Mouse (Mus musculus) fat pad, adult 2 months (tissue): ENCODE data around the gene Sh3d21.
"Not testable (repeated sequence)": the region's sequence is repeated elsewhere in the genome, so short reads cannot be mapped to it uniquely, and the experiment has no call there.

Source experiments
- DNase-seq: peaks from one replicate; pipeline ENCODE4 v3.0.0-alpha.2; 2011; ENCODE audit warnings: low read depth, low spot score; ENCODE audit errors: extremely low read depth

The Sh3d21 gene

DNA sequence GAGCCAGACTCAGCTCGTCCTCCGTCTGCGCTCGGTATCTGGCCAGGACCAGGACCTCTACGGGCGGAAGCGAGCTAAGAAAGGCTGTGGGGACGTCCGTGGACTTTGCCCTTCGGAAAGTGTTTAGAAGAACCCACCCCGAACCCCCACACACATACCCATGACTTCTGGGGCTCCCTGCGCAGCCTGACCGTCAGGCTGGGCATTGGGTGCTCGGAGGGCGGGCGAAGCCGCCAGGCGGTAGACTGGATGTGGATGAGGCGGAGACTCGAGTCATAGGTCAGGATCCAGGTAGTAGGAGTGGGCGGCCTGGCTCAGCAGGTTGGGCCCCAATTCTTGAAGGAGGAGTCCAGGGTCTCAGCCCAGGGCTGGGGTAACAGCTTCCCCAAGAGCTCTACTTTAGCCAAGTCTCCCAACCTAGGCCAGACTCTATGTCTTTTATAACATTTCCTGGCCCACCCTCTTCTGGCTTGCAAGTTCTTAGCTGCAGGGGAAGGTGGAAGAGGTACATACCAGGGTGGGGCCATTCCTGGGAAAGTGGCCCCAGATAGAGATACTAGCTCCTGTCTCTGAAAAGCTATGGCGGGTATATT is at the start of gene Sh3d21:
Sh3d21 (minus strand) TSS at position 425 of the 593 bp plus-strand sequence.
- no peak for DNase-seq

DNA sequence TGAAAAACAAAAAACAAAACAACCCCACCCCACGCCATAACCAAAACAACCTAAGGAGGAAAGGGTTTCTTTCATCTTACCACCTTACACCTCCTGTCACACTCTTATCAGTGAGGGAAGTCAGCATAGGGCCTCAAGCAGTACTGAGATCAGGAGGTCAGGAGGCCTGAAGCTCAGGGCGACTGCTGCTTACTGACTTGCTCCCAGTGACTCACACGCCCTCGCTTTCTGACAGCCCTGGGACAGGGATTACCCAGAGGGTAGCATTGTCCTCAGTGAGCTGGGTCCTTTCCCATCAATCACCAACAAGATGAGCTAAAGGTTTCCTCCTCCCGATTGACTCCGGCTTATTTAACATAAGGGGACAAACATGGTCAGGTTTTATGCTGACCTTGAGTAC is 43.8 kb upstream of the Sh3d21 start:
- no peak for DNase-seq

DNA sequence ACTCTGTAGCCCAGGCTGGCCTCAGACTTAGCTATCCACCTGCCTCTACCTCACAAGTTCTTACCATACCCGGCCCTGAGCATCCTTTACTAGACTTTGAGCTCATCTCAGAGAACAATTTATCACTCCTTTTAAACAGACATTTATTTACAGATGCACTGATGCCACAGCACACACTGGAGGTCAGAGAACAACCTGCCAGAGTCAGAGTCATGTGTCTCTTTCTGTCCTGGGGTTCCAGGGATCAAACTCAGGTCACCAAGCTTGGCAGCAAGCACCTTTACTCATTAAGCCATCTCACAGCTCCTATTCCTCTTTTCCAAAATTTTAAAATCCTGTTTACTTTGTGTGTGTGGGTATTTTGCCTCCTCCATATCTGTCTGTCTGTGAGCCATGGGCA is 42.1 kb upstream of the Sh3d21 start:
- DNase-seq = no peak

DNA sequence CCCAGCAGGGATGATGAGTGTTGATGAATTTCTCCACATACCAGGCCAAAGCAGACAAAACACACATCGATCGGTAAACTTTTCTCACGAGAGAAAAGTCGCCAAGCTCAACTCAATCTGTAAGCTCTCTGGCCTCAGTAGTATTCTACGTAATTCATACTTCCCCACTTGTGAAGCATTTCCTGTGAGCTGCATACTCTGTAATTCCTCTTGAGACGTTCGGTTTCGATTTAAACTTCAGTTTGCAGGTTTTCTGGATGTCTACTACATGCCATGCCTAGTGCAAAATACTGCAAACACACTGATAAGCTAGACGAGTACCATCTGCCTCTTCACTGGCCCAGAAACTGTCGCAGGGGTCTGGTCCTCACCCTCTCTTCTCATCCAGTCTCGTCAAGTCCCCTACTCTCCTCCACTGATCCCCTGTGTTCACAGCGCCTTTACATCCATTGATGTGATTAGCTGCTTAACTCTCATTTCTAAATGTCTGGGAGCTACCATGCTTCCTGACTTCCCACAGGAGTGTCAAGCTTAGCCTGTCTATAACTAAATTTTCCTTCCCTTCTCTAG is 41.5 kb upstream of the Sh3d21 start:
- no peak for DNase-seq

DNA sequence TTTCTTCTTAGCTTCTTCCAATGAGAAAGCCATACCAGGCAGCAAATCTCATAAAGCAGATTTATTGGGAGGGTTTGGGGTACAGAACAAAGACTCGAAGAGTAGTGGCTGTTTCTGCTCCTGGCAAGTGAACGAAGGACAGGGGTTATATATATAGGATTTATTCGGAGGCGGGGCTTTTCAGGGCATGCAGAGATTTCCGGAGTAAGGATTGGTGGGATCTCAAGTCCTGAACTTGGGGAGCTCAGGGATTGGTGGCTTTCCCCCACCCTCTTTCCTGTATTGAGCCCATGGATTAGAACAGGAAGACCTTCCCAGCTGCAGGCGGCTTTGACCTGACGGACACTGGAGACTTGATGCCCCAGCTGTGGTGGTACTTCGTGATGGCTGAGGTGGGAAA is 40.7 kb upstream of the Sh3d21 start:
- no peak for DNase-seq

DNA sequence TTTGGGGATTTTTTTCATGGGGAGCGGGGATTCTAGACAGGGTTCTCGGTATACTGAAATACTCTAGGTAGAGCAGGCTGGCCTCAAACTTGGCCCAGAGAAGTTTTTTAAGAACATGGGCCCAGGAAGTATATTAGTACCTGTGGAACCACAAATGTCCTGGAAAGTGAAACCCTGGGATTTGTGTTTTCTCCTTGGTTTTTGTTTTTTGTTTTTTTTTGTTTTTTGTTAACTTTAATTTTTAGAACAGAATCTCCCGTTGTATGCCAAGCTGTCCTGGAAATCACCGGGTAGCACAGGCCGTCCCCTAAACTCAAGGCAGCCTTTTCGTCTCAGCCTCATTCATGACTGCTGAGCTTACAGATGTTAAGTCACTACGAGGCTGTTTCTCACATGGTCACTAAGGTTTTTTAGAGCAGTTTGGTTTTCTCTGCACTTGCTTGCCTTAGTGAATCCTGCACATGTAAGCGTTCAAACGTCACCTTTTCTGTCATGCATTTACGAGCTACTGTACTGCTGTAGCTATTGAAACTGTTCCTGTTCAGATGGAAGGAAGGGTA is 40.1 kb upstream of the Sh3d21 start:
- DNase-seq = no peak

DNA sequence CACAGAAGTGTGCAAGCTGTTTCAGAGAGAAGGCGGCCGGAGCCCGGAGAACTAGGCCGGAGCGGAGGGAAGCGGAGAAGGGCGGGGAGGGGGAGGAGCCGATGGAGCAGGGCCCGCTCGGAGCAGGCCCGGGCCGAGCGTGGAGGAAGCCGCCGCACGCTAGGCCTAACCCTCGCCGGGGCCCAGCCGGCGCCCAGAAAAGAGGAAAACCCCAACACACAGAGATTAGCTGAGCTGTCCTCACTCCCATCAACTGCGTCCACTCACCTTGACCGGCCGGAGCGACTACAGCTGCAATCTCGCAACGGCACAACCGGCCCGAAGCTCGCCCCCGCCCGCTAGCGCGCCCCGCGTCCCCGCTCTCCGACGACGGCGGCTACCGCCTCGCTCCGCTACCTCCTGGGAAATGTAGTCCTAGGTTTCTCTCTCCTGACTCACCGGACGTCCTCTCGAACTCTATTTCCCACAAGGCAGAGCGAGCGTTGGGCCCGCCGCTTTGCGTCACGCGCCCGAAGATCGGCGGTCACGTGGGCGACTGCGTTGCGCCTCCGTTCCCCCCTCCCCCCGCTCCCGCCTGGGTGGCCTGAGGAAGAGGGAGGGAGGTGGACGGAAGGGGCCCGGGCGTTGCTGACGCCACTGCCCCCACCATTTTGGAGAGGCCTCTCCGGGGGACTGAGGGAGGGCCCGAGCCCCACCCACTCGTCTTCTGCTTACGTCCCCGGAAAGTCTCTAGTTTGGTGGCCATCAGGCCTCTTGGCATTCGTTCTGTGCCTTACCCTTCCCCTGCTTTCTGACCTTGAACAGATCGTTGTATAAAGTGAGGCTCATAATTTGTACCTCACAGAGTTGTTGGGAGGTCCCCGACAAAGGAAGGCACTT is 39.3 kb upstream of the Sh3d21 start, which contains the start of gene Thrap3:
Thrap3 (minus strand) TSS at position 458 of the 879 bp plus-strand sequence.
- peak; percentile 74 for DNase-seq

DNA sequence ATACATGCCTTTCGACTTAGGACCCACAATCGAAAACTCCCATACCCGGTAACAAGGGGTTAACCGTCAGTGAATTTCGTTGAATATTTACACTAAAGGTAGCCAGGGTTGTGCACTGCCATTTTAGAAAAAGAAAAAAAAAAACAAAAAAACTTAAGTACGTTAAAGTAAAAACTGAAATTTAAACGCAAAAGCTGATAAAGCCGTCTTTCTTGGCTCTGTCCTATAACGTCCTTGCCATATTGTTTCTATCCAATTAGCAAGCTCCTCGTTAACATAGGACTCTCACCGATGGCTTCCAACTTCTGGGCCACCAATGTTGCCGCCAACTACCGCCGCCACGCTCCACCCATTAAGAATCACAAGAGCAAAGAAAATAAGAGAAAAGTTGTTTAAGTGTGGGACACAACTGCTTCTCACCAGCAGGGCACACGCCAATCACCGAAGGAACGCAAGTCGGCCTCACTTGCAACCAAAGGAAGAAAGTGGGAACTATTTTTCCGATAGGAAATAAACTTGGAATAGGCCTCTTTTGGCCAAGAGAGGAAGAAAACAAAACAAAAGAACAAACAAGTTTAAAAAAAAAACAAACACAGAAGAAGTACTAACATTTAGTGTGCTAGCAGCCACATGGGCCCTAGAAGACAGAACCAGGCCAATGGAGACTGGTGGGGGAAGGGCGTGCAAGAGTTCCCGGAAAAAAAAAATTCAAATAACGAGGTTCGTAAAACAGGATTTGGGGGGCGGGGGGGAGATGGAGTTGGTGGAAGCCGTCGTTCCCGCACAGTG is 38.4 kb upstream of the Sh3d21 start:
- no peak for DNase-seq

DNA sequence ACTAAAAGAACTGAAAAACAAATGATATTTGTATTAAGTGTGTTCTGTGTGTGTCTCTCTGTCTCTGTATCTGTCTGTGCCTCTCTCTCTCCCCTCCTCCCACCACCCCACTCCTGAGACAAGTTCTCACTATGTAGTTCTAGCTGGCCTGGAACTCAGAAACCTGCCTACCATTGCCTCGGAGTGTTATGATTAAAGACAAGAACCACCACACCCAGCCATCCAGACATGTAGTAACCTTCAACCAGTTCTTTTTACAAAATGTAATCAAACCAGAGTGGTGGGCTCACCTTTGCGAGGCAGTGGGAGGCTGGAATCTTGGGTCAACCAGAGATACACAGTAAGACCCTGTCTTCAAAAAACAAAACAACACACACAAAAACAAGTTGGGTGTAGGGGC is 37.4 kb upstream of the Sh3d21 start:
- no peak for DNase-seq

DNA sequence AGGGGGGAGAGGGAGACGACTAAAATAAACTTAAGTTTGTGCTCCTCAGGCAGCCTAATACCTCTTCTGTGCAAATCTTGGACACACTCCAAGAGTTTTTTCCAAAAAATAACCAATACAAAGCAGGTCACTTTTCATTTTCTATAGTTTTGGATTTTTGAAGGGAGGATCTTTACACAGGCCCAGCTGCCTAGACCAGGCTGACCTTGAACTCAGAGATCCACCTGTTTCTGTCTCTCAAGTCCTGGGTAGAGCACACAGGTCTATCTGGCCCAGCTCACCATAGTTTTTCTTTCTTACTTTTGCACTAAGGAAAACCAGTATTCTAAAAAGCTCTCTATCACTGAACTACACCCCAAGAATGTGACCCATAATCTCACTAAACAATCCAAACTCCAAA is 36.7 kb upstream of the Sh3d21 start:
- DNase-seq = no peak

DNA sequence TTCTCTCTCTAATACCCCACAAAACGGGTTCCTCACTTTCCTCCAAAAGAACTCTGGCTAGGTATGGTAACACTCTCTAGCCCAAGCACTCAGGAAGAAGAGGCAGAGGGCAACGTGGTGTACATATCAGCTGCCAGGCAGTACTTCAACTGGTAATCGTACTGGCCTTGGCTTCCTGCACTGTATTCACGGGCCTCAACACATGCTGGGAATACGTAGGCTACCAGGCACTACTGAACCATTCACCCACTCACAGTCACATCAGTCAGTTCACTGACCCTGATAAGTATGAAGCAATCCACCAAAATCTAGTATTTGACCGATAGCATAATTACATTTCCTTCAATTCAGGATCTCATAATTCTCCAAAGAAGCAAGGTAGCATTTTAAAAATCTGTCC is 36.3 kb upstream of the Sh3d21 start:
- DNase-seq = no peak

DNA sequence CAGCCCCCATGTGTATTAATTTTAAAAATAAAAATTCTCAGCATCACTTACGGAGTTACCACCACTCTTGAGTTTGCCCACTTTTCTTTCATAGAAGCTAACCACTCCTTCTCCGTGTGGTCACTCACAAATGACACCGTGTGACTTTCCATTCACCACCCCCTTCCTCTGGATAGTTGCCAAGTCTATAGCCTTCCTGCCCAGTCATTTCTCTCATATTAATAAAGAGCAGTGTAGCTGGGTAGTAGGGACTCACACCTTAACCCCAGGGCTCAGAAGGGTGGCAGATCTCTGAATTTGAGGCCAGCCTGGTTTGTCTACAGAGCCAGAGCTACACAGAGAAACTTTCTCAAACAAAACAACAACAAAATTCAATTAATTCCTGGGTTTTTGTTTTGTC is 34.2 kb upstream of the Sh3d21 start:
- DNase-seq = no peak

DNA sequence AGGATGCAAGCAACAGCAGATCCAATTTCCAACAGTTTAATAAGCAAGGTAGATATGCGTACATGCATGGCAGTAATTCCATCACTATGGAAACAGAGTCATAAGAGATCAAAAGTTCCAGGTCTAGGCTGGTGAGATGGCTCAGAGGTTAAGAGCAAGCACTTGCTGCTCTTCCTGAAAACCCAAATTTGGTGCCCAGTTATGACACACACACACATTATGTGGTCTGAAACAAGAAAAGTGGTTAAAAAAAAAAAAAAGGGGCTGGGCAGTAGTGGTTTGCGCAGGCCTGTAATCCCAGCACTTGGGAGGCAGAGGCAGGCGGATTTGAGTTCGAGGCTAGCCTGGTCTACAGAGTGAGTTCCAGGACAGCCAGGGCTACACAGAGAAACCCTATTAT is 31.6 kb upstream of the Sh3d21 start:
- no peak for DNase-seq

DNA sequence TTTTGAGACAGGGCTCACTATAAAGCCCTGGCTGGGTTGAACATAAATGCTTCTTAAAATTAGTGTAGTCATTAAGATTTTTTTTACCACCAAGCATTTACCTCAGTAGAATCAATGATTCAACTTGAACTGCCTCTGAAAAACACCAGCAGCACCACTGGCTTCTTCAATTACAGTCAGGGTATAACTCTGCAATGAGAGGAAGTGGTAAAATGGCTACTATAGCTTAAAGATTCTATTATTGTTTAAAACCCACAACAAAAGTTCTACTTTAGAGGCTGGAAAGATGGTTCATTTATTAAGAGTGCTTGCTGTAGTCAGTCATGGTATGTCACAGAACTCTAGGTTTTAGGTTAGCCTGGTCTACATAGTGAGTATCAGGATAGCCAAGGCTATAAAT is 30.9 kb upstream of the Sh3d21 start:
- no peak for DNase-seq

DNA sequence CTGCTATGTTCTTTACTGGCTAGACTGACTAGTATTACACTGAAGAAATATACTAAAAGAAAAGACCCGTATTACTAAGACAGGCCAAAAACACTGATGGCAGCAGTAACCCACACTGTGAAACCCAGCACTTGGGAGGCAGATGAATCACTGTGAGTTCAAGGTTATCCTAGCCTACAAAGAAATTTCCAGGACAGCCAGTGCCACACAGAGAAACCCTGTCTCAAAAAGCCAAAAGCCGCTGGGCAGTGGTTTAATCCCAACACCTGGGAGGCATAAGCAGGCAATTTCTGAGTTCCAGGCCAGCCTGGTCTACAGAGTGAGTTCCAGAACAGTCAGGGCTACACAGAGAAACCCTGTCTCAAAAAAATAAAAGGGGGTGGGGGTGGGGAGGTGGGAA is 27.3 kb upstream of the Sh3d21 start:
- DNase-seq = no peak

DNA sequence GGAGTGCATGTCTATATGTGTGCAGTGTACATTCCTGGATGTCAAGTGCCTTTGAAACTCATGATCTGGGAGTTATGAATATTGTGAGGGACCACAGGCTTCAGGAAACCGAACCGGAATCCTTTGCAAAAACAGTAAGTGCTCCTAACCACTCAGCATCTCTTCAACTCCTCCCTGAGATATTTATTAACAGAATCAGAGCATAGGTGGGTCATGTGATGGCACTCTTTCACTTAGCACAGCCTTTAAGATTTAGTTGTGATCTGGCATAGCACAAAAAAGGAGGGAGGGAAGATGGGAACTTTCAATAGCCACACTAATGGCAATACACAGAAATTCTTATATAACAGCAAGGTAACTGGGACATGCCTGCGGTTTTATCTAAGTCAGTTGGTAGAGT is 23.8 kb upstream of the Sh3d21 start:
- no peak for DNase-seq

DNA sequence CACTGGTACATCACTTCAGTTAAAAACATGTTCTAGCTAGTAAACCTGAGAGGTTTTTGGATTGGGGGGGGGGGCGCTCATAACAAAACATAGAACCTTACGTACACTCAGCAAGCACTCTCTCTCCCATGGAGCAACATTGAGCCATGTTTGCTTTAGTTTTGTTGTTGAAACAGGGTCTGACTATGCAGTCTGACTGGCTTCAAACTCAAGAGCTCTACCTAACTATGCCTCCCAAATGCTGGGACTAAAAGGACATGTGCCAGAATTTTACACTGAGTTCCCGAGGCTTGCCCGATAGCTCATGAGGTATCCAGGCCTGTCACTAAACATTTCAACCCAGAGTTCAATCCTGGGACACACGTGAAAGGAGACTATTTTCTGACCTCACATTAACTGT is 19.7 kb upstream of the Sh3d21 start:
- DNase-seq = no peak

DNA sequence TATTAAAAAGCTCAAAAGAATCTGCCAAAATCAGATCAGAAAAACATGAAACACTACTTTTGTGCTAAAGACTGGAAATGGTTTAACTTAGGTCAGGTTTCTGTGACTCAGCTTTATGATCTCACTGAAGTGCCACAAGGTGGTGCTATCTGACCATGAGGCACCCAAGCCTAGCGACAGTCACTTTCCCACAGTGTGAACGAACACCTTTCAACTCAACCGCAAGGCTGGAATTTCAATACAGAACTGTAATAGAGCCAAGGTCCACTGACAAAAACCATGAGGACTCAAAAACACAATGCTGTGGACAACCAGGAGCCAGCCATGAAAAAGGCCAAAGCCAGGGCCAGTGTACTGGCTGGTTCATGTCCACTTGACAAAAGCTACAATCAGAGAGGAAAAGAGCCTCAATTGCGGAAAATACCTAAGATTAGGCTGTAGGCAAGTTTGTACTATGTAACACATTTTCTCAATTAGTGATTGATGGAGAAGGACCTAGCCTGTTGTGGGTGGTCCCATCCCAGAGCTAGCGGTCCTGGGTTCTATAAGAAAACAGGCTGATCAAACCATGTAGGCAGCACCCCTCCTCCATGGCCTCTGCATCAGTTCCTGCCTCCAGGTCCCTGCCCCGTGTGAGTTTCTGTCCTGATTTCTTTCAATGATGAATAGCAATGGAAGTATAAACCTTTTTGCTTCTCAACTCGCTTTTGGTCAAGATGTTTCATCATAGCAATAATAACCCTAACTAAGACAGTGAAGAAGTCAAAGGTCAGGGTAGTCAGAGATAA is 18.1 kb upstream of the Sh3d21 start:
- DNase-seq = no peak

DNA sequence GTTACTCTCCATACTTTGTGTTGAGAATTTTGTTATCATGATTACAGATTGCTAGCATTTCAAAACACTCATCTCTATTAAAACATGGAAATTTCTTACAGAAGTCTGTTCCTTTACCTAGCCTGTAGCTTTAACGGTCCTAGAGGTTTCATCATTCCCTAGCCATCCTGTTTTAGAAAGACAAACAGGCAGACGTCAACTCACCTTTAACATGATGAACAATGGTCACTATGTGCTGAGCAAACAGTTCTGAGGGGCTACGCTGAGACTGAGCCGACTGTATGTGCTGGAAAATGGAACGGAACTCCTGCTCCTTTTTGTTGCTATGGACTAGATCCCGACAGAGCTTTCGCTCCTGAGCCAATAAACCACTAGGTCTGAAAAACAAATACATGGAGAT is 12.7 kb upstream of the Sh3d21 start:
- DNase-seq = not testable (repeated sequence)

DNA sequence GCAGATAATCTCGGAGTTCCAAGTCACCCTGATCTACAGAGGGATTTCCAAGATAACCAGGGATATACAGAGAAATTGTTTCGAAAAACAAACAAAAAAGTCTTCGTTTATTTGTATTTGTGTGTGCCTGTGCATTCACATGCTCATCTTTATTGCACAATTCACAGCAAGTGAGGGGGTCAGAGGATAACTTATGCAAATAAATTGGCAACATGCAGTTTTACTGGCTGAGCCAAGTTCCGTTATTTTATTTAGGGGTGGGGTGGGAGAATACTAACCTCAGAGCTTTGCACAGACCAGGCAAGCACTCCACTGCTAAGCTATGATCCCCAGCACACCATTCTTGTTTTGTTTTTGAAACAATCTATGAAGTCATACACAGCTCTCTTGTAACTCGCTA is 10.5 kb upstream of the Sh3d21 start:
- DNase-seq = no peak
